Mouse (Mus musculus): Measurements from ENCODE around the gene Gm5269. TPM values are rescaled to one million over a fixed set of nuclear protein-coding genes. Genes with fewer than 3 reads are reported as not detected.

Gm5269 gene
- polyA plus RNA-seq, 1 experiment from 2014 or later, result not detected

DNA sequence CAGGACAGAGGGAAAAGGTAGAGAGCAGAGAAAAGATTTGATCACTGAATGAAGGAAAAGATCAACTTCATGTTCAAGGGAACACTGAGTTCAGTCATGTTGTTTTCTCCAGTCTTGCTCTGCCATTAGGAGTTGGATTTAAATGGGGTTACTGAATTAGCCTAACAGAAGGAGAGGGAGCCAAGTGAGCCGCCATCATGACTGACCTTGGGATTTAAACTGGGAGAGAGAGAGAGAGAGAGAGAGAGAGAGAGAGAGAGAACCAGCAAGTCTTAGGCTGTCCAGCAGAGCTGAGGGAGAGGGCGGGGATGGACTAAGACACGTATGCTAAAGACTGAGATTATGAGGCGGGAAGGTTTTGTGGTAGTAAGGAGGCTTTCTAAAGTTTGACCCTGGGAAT, 24.2 kb upstream of the Gm5269 start:
- no peak for ATAC-seq (ENCODE audit: low read depth)
- no peaks in the 10 kb centered on the region for H3K27me3 ChIP-seq
- no peaks in the 10 kb centered on the region for H3K4me1 ChIP-seq (replicated peaks)
- H3K9ac ChIP-seq, result no peak overlapping the region
- no peak overlapping the region for H3K27ac ChIP-seq (replicated peaks)
- WGBS, result 92% methylated on average over 4 of the region's 4 CpGs
- H3K4me2 ChIP-seq, result no peak overlapping the region
- no peaks in the 10 kb centered on the region for H3K36me3 ChIP-seq
- H3K4me3 ChIP-seq, result no peak overlapping the region
- H3K9me3 ChIP-seq, result no peaks in the 10 kb centered on the region

DNA sequence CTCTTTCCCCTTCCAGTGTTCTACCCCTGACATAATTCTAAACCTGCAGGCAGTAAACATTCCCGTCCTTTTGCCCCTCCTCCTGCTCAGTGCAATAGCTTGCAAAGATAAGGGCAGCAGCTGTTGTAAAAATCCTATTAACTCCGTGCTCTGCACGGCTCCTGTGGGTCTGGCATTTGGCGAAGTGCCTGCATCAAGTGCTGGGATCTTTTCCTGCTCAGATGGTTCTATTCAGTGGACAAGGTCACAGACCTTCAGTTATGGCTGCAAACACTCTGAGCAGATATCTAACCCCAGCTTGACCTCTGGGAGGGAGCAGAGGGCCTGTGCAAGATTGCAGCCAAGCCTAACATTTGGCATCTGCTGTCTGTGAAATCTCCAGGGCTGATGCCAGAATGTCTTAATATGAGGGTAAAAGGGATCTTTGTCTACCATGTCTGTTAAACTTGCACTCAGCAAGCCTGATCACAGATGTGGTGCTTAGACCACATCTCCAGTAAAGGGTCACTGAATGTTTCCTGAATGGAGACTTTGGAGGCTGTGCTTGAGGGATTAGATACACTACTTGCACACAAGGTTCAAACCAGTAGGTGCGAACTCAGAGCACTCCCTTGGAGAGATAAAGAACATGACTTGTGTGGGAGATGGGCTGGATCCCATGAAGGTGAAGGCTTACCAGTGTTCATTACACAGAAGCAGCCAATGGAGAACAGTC, 15.2 kb upstream of the Gm5269 start:
- H3K4me2 ChIP-seq, result no peak overlapping the region

DNA sequence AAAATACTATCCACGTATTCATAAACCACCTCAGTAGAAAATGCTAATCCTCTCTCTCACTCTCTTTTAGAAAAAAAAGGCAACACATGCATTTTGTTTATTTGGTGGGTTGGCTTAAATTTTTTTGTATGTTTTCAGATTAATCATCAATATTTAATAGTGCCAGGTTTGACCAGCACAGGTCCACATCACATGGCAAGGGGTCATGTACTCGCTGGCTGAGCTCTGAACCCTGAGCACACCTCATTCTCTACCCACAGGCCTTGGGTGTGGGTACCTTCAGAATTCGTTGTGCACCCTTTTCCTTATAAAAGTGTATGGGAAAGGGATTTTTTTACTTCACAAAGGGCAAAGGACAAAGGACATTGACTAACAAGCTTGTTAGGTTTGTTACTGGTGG, 14.1 kb upstream of the Gm5269 start:
- Histone ChIP-seq H3K4me3 (no peak overlapping the region), H3K27ac (replicated peaks) (no peak overlapping the region), H3K9me3 (no peaks in the 10 kb centered on the region), H3K9ac (no peak overlapping the region), H3K27me3 (no peaks in the 10 kb centered on the region), H3K4me1 (replicated peaks) (peaks cover 10% of the 10 kb centered on the region), H3K36me3 (no peaks in the 10 kb centered on the region), H3K4me2 (no peak overlapping the region)
- 82% methylated on average over 3 of the region's 3 CpGs for WGBS
- ATAC-seq (ENCODE audit: low read depth), result no peak

More for the DNA sequence above, 15.2 kb upstream of the Gm5269 start:
- WGBS, result 19% methylated on average over 5 of the region's 5 CpGs
- H3K4me1 ChIP-seq (replicated peaks), result peaks cover 10% of the 10 kb centered on the region
- no peak overlapping the region for H3K9ac ChIP-seq
- peak overlapping the region; percentile 47 for H3K27ac ChIP-seq (replicated peaks)
- no peaks in the 10 kb centered on the region for H3K36me3 ChIP-seq
- no peaks in the 10 kb centered on the region for H3K27me3 ChIP-seq
- peak; percentile 90 for ATAC-seq (ENCODE audit: low read depth)
- no peaks in the 10 kb centered on the region for H3K9me3 ChIP-seq
- H3K4me3 ChIP-seq, result no peak overlapping the region

DNA sequence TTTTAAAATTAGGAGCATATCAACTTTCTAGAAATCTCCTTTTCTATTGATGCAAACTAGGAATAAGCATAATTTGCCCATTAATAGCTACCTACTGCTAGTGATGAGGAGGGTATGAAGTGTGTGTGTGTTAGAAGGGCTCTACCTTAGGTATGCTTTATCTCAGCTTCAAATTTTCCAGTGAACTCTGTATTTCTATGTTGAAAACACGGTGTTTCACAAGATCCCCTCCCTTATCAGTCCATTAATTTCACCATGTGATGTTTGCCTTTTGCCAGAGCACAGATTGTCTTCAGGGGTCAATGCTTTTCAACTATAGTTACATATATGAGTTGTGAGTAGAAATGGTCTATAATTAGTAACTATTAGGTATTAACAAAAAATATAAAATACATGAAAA, 8.0 kb upstream of the Gm5269 start:
- no peak overlapping the region for H3K4me2 ChIP-seq
- H3K9me3 ChIP-seq, result no peaks in the 10 kb centered on the region
- H3K27ac ChIP-seq (replicated peaks), result no peak overlapping the region
- no peak overlapping the region for H3K4me3 ChIP-seq
- no peaks in the 10 kb centered on the region for H3K36me3 ChIP-seq
- WGBS, result 33% methylated on average over 1 of the region's 1 CpGs
- no peak for ATAC-seq (ENCODE audit: low read depth)
- H3K4me1 ChIP-seq (replicated peaks), result no peaks in the 10 kb centered on the region
- H3K27me3 ChIP-seq, result no peaks in the 10 kb centered on the region
- no peak overlapping the region for H3K9ac ChIP-seq

DNA sequence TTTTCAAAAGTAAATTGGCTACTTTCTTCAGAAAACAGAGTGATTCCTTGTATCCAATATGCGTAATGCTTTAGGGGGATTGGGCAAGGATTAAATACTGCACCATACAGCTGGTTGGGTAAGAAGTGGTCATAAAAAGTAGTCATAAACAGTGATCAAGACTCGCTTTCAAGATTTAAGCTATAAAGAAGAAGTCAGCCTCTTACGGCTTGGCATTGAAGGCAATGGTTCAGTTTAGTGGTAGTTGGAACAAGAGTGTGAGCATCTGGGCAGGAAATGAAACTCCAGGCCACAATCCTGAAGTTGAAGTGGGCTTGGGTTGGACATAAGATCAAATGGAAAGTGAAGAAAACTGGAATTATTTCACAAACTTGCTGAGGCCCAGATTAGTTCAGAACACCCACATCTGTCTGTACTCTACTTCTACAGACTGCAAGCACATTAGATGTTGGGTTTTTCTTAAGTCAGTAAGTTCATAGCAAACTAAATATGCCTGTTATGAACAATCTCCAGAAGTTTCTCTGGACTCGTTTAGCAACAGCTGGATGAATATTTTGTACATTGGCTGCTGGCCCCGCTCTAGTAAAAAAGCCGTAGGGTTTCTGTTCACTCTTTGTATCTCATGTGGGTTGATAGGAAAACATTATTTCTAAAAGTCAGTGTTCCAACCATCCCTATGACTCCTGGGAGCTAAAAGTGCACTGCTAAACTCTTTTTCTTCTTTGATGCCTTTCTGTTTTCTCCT, 4.3 kb upstream of the Gm5269 start:
- H3K9ac ChIP-seq, result no peak overlapping the region

DNA sequence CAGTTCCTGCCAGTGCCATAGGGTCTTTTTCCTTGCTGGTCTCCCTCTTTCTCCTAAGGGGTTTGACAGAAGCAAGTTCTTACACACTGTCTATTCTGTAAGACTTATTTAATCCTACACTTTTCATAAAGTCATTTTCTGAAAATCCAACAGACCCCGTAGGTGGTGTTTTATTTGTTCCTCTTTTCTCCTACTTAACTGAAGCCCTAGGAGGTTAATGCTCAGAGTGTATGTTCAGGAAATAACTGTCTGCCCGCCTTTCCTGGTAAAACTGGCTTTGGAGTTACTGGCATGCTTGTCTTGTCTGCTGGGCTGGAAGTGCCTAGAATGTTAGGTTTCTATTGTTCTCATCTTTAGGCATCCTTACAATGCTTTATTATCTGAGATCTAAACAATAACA, 1.9 kb upstream of the Gm5269 start:
- ATAC-seq (ENCODE audit: low read depth), result no peak
- H3K4me2 ChIP-seq, result no peak overlapping the region
- H3K27me3 ChIP-seq, result no peaks in the 10 kb centered on the region
- H3K27ac ChIP-seq (replicated peaks), result no peak overlapping the region
- H3K9ac ChIP-seq, result no peak overlapping the region
- H3K36me3 ChIP-seq, result no peaks in the 10 kb centered on the region
- H3K4me1 ChIP-seq (replicated peaks), result no peaks in the 10 kb centered on the region
- 83% methylated on average over 2 of the region's 2 CpGs for WGBS
- no peaks in the 10 kb centered on the region for H3K9me3 ChIP-seq
- H3K4me3 ChIP-seq, result no peak overlapping the region

More for the DNA sequence above, 4.3 kb upstream of the Gm5269 start:
- H3K27ac ChIP-seq (replicated peaks), result no peak overlapping the region
- H3K27me3 ChIP-seq, result no peaks in the 10 kb centered on the region
- no peak overlapping the region for H3K4me3 ChIP-seq
- no peaks in the 10 kb centered on the region for H3K9me3 ChIP-seq
- H3K4me1 ChIP-seq (replicated peaks), result no peaks in the 10 kb centered on the region
- no peak overlapping the region for H3K4me2 ChIP-seq
- no peaks in the 10 kb centered on the region for H3K36me3 ChIP-seq
- 80% methylated on average over 6 of the region's 6 CpGs for WGBS
- no peak for ATAC-seq (ENCODE audit: low read depth)

DNA sequence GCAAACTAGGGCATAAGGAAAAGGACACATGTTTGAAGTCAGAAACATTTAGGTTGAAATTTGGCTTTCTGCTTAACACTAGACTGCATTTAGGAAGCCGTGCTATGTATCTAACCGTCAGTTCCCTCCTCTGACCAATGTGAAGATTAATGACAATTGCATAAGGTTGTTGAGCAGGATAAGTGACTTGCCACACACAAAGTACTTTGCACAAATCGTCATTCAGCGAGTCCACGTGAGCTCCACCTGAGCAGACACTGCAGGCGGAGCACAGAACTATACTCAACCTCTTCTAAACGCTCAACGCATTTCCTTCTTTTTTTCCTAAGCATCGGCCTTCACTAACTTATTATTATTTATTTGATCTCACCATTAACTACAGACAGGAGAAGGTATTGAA, 3.3 kb downstream of the Gm5269 start:
- no peaks in the 10 kb centered on the region for H3K36me3 ChIP-seq
- no peaks in the 10 kb centered on the region for H3K4me1 ChIP-seq (replicated peaks)
- no peak for ATAC-seq (ENCODE audit: low read depth)
- no peaks in the 10 kb centered on the region for H3K27me3 ChIP-seq
- no peak overlapping the region for H3K27ac ChIP-seq (replicated peaks)
- no peak overlapping the region for H3K4me2 ChIP-seq
- no peaks in the 10 kb centered on the region for H3K9me3 ChIP-seq
- no peak overlapping the region for H3K9ac ChIP-seq
- no peak overlapping the region for H3K4me3 ChIP-seq
- 87% methylated on average over 9 of the region's 9 CpGs for WGBS

DNA sequence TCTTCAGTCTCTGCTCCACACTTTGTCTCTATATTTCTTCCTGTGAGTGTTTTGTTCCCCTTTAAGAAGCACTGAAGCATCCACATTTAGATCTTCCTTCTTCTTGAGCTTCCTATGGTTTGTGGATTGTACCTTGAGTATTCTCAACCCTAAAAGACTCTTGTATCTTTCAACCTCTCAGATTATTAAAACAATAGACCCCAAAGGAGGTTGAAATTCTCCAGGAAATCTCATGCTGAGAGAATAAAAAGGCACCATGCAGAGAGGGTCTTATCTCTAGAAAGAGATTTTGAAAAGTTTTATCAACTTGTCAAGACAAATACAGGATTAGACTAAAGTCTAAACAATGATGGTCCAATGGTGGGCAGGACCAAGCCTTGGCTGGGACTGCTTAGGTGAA, 6.7 kb downstream of the Gm5269 start:
- Histone ChIP-seq H3K4me2 (no peak overlapping the region), H3K27ac (replicated peaks) (no peak overlapping the region), H3K4me1 (replicated peaks) (no peaks in the 10 kb centered on the region), H3K36me3 (no peaks in the 10 kb centered on the region), H3K27me3 (no peaks in the 10 kb centered on the region), H3K9ac (no peak overlapping the region), H3K9me3 (no peaks in the 10 kb centered on the region), H3K4me3 (no peak overlapping the region)
- ATAC-seq (ENCODE audit: low read depth), result no peak

DNA sequence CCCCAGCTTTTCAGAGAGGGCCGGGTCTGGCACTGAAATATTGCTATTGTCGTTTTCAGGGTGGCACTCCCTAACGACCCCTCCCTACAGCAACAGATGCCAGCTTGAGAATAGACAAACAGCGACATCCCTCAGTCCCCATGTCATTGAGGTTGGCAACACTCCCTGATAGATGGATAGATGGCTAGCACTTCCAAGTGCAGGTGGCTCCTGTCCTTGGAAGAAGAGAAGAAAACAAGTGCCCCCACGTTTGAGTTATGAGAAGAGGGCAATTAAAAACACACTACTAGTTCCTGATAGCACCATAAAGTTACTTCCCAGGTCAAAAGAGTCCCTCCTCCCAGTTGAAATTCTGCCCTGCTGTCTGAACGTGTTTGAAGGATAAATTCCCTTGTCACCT, 8.0 kb downstream of the Gm5269 start:
- WGBS, result 30% methylated on average over 6 of the region's 6 CpGs
- no peak for ATAC-seq (ENCODE audit: low read depth)
- H3K4me2 ChIP-seq, result no peak overlapping the region
- H3K9me3 ChIP-seq, result no peaks in the 10 kb centered on the region
- H3K9ac ChIP-seq, result no peak overlapping the region
- no peaks in the 10 kb centered on the region for H3K27me3 ChIP-seq
- H3K4me3 ChIP-seq, result no peak overlapping the region
- H3K4me1 ChIP-seq (replicated peaks), result no peaks in the 10 kb centered on the region
- H3K36me3 ChIP-seq, result no peaks in the 10 kb centered on the region
- no peak overlapping the region for H3K27ac ChIP-seq (replicated peaks)

DNA sequence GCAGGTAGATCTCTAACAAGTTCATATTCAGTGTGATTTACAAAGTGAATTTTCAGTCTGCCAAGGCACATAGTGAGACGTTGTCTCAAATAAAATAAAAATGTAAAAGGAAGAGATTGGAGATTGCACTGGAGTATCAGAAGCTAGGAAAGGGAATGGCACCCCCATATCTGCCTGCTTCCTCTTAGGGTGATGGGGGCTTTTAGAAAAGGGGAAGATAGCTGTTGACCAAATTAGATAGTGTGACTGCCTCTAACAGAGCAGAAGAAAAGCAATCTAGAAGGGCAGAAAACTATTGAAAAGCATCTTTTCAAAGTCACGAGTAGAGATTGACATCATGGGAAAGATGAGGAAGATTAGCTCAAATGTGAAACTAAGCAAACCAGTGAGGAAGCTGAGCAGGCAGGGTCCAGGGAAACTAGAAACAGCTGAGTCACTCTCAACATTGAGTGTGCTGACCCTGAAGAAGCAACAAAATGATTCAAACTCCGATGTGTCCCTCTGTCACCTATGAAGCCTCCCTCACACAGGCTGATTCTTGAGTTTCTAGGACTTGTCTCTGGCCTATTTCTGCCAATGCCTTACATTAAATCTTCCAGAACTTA, 8.7 kb downstream of the Gm5269 start:
- no peaks in the 10 kb centered on the region for H3K27me3 ChIP-seq
- H3K27ac ChIP-seq (replicated peaks), result no peak overlapping the region
- H3K9ac ChIP-seq, result no peak overlapping the region
- no peak for ATAC-seq (ENCODE audit: low read depth)
- H3K4me1 ChIP-seq (replicated peaks), result no peaks in the 10 kb centered on the region
- H3K4me3 ChIP-seq, result no peak overlapping the region
- no peak overlapping the region for H3K4me2 ChIP-seq
- WGBS, result 90% methylated on average over 3 of the region's 3 CpGs
- no peaks in the 10 kb centered on the region for H3K36me3 ChIP-seq
- H3K9me3 ChIP-seq, result no peaks in the 10 kb centered on the region

DNA sequence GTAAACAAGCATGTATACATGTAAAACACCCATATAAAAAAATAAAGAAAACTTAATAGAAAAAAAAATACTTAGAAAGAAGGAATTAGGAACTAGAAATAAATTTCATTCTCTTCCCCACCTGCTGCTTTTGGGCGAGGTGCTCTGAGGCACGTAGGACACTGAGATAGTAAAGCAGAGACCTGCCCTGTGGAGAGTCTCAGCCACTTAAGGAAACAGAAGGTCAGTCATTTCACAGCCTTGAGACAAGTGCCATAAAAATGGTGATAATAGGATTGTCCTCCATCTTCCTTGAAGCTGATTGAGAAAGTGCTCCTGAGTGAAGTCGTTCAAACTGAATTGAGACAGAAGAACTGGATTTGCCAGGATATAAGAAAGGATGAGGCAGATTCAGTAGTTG, 12.6 kb downstream of the Gm5269 start:
- no peak overlapping the region for H3K4me3 ChIP-seq
- H3K4me2 ChIP-seq, result no peak overlapping the region
- WGBS, result 61% methylated on average over 3 of the region's 3 CpGs
- H3K27ac ChIP-seq (replicated peaks), result no peak overlapping the region
- ATAC-seq (ENCODE audit: low read depth), result no peak
- no peaks in the 10 kb centered on the region for H3K4me1 ChIP-seq (replicated peaks)
- no peak overlapping the region for H3K9ac ChIP-seq
- H3K27me3 ChIP-seq, result no peaks in the 10 kb centered on the region
- no peaks in the 10 kb centered on the region for H3K9me3 ChIP-seq
- H3K36me3 ChIP-seq, result no peaks in the 10 kb centered on the region

DNA sequence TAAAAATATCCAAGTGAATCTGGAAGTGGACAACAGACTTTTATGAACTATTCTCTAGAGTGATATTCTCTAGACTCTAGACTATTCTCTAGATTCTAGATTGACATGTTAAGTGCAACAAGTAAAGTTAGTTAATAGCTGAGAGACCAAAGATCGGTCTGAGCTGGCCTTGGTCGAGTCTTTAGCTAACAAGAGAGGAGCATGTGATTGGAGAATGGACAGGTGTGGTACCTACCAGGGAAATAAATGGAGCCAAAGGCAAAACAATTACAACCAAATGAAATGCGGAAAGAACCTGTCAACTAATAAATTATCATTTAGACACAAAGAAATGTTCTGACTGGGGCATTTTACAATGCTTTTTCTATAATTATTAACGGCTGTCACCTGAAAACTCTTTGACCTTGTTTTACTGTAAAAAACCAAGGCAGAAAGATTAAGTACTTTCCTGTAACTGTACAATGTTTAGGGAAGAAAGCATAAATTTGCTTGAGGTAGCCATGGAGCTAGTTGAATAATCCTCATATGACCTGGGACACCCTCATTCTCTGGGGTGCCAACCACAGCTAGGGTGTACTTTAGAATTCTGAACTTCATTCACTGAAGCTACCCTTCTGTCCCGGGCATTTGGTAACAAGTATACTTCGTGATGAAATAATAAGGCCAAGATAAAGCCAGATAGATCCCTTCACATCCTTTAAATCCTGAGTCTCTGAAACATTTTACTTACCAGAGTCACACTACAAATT, 13.4 kb downstream of the Gm5269 start:
- ATAC-seq (ENCODE audit: low read depth), result no peak
- Histone ChIP-seq H3K9ac (no peak overlapping the region), H3K36me3 (no peaks in the 10 kb centered on the region), H3K9me3 (no peaks in the 10 kb centered on the region), H3K27me3 (no peaks in the 10 kb centered on the region), H3K4me1 (replicated peaks) (no peaks in the 10 kb centered on the region), H3K4me2 (no peak overlapping the region), H3K4me3 (no peak overlapping the region), H3K27ac (replicated peaks) (no peak overlapping the region)
- WGBS, result 83% methylated on average over 6 of the region's 6 CpGs

All from neural tube, embryonic 13.5 days (tissue).